Mouse (Mus musculus) forebrain, embryonic 12.5 days (tissue): ENCODE data around the gene Sorl1. TPM values are rescaled to one million over a fixed set of nuclear protein-coding genes. Genes with fewer than 3 reads are reported as not detected.

Experiments
- ATAC-seq: fragments of 200-750 bp; cut with Nextera tagmentation; 2 replicates; pipeline ENCODE4 v1.8.0; 2017; ENCODE audit warnings: moderate TSS enrichment; ENCODE audit not compliant: low FRiP score
- H3K27ac ChIP-seq: fragments of 300-500 bp; sonication (generic); 2 replicates; pipeline ENCODE4 v1.5.1; 2016; ENCODE audit warnings: mild to moderate bottlenecking
- H3K27me3 ChIP-seq: fragments of 300-500 bp; sonication (generic); 2 replicates; pipeline ENCODE4 v1.6.1; 2016; ENCODE audit warnings: mild to moderate bottlenecking
- H3K36me3 ChIP-seq: fragments of 300-500 bp; sonication (generic); replicated peaks from 2 replicates; pipeline ENCODE4 v1.6.1; 2016; ENCODE audit warnings: mild to moderate bottlenecking
- H3K4me1 ChIP-seq: fragments of 300-500 bp; sonication (generic); 2 replicates; pipeline ENCODE4 v1.6.1; 2016
- H3K4me2 ChIP-seq: fragments of 300-500 bp; sonication (generic); 2 replicates; pipeline ENCODE4 v1.6.1; 2016; ENCODE audit warnings: mild to moderate bottlenecking, moderate library complexity
- H3K4me3 ChIP-seq: fragments of 300-500 bp; sonication (generic); replicated peaks from 2 replicates; pipeline ENCODE4 v1.5.1; 2016; ENCODE audit warnings: mild to moderate bottlenecking
- H3K9ac ChIP-seq: fragments of 300-500 bp; sonication (generic); 2 replicates; pipeline ENCODE4 v1.6.1; 2016; ENCODE audit warnings: mild to moderate bottlenecking
- H3K9me3 ChIP-seq: fragments of 300-500 bp; sonication (generic); 2 replicates; pipeline ENCODE4 v1.6.1; 2016
- WGBS: fragments of 180-500 bp; shearing (Covaris S2); methylation state at CpG from one replicate; pipeline ENCODE4 v1.1.7; 2016; 5-methylcytosine and 5-hydroxymethylcytosine counted together
- polyA plus RNA-seq: library from polyadenylated mRNA; unstranded; fragments of >200 nt; fragmentation: Nextera tagmentation; extraction: Ambion mirVana; gene quantifications from 2 replicates; pipeline ENCODE4 v1.2.1, GENCODE M21; 2016

Sorl1 gene
- polyA plus RNA-seq, 1 experiment from 2014 or later = 11.1 TPM

GRCm38 (mm10) chr9:42100618-42101210, 23.4 kb downstream of the Sorl1 start:
- H3K27me3 ChIP-seq = no peaks in the 10 kb centered on the region
- peaks cover 4% of the 10 kb centered on the region; the same call in 1 of the 2 replicates for H3K4me1 ChIP-seq
- no peak overlapping the region for H3K9ac ChIP-seq
- no peaks in the 10 kb centered on the region; the same call in 1 of the 2 replicates for H3K36me3 ChIP-seq
- 79% methylated on average over 9 of the region's 9 CpGs for WGBS
- H3K4me3 ChIP-seq = no peak overlapping the region
- H3K4me2 ChIP-seq = no peak overlapping the region
- no peak for ATAC-seq
- H3K9me3 ChIP-seq = no peaks in the 10 kb centered on the region
- H3K27ac ChIP-seq = no peak overlapping the region

DNA sequence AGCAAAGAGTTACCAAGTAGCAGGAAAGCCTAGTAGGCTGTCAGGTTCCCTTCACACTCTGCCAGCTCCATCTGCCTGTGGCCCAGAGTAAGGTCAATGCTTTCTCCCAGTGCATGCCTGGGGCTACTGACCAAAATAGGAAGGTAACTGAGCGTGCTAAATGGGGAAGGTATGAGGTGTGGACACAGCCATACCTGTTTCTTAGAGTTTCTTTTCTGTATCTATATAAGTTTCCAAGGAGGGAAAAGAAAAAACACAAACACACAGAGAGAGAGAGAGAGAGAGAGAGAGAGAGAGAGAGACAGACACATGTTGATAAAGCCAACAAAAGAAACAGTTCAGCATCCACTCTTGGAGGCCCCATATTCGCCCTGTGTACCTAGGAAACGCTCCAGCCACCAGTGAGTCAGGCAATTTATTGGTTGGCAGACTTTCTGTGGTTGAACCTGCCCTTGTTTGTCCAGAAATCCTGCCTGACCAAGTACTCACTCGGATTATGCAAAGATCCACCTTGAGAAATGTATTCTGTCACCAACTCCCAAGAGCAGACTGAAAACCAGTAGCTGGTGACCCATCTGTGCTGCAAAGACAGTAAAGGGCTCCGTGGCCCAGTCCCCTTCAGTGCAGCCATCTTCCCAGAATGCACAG, 25.5 kb downstream of the Sorl1 start:
- H3K4me3 ChIP-seq = no peak overlapping the region
- H3K36me3 ChIP-seq = no peaks in the 10 kb centered on the region; the same call in 1 of the 2 replicates
- H3K27ac ChIP-seq = no peak overlapping the region
- no peaks in the 10 kb centered on the region for H3K27me3 ChIP-seq
- no peaks in the 10 kb centered on the region for H3K9me3 ChIP-seq
- no peak overlapping the region for H3K9ac ChIP-seq
- H3K4me2 ChIP-seq = no peak overlapping the region
- H3K4me1 ChIP-seq = peaks cover 4% of the 10 kb centered on the region; the same call in 1 of the 2 replicates
- 83% methylated on average over 5 of the region's 5 CpGs for WGBS
- ATAC-seq = no peak

GRCm38 (mm10) chr9:42097731-42098473, 26.2 kb downstream of the Sorl1 start:
- Histone ChIP-seq H3K4me1 (peaks cover 4% of the 10 kb centered on the region; the same call in 1 of the 2 replicates), H3K36me3 (no peaks in the 10 kb centered on the region; the same call in 1 of the 2 replicates), H3K9me3 (no peaks in the 10 kb centered on the region), H3K27ac (no peak overlapping the region), H3K4me3 (no peak overlapping the region), H3K4me2 (no peak overlapping the region), H3K9ac (no peak overlapping the region), H3K27me3 (no peaks in the 10 kb centered on the region)
- no peak for ATAC-seq
- WGBS = 93% methylated on average over 8 of the region's 8 CpGs

- Histone ChIP-seq H3K4me2 (no peak overlapping the region), H3K36me3 (no peaks in the 10 kb centered on the region; the same call in 1 of the 2 replicates), H3K27me3 (no peaks in the 10 kb centered on the region), H3K4me3 (no peak overlapping the region), H3K9ac (no peak overlapping the region), H3K4me1 (peaks cover 4% of the 10 kb centered on the region; the same call in 1 of the 2 replicates), H3K27ac (no peak overlapping the region), H3K9me3 (no peaks in the 10 kb centered on the region)
- WGBS = 91% methylated on average over 7 of the region's 7 CpGs
- ATAC-seq = no peak
Measured at GRCm38 (mm10) chr9:42097006-42097730, 26.9 kb downstream of the Sorl1 start.

DNA sequence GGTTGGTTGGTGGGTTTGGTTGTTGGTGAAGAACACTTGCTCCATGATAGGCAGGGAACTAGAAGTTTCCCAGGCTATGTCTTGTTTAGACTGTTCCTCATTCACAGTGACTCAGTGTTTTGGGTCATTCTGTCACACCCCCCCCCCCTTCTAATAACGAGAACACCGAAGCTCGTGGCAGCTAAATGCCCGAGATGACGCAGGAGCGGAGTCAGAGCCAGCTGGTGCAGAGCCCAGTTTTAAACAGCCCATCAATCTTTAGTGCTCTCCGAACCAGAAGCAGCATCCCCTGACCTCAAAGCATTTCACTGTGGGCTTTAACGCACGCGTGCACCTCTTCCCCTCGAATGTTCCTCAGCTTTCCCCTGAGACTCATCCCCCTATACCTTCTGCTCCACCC, 29.3 kb downstream of the Sorl1 start:
- H3K9me3 ChIP-seq = no peaks in the 10 kb centered on the region
- WGBS = 81% methylated on average over 11 of the region's 11 CpGs

GRCm38 (mm10) chr9:42094028-42094551, 30.0 kb downstream of the Sorl1 start:
- Histone ChIP-seq H3K36me3 (peaks cover 5% of the 10 kb centered on the region), H3K4me1 (no peaks in the 10 kb centered on the region), H3K9ac (no peak overlapping the region), H3K9me3 (no peaks in the 10 kb centered on the region), H3K27ac (no peak overlapping the region), H3K4me3 (no peak overlapping the region), H3K4me2 (no peak overlapping the region), H3K27me3 (no peaks in the 10 kb centered on the region)
- ATAC-seq = no peak
- WGBS = 85% methylated on average over 7 of the region's 7 CpGs

More for the DNA sequence above, 29.3 kb downstream of the Sorl1 start:
- Histone ChIP-seq H3K4me2 (no peak overlapping the region), H3K4me1 (no peaks in the 10 kb centered on the region), H3K27me3 (no peaks in the 10 kb centered on the region), H3K27ac (no peak overlapping the region), H3K36me3 (peaks cover 5% of the 10 kb centered on the region), H3K4me3 (no peak overlapping the region), H3K9ac (no peak overlapping the region)
- no peak for ATAC-seq

GRCm38 (mm10) chr9:42092749-42093148, 31.3 kb downstream of the Sorl1 start:
- Histone ChIP-seq H3K4me1 (no peaks in the 10 kb centered on the region), H3K4me3 (no peak overlapping the region), H3K27ac (no peak overlapping the region), H3K27me3 (no peaks in the 10 kb centered on the region), H3K36me3 (peaks cover 8% of the 10 kb centered on the region), H3K9ac (no peak overlapping the region), H3K9me3 (no peaks in the 10 kb centered on the region), H3K4me2 (no peak overlapping the region)
- WGBS = 97% methylated on average over 2 of the region's 2 CpGs
- no peak for ATAC-seq

DNA sequence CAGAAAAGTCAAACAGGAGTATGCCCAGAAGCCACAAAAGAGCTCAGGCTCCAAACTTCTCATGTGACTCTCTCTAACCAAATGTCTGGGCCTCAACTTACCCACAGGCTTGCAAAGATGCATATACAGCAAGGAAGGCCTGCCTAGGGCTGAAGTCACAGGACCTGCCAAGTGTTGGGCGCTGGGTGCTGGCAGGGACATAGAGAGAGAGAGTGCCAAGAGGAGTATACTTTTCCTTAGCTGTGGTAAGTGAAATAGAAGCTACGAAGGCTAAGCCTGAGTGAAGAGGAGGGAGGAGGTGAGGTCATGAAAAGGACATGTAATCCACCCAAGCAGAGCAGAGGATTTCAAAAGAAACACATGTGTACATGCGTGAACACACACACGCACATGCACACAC, 32.5 kb downstream of the Sorl1 start:
- Histone ChIP-seq H3K4me3 (no peak overlapping the region), H3K4me2 (no peak overlapping the region), H3K9ac (no peak overlapping the region), H3K27me3 (no peaks in the 10 kb centered on the region), H3K36me3 (peaks cover 8% of the 10 kb centered on the region; the same call in 1 of the 2 replicates), H3K4me1 (no peaks in the 10 kb centered on the region), H3K27ac (no peak overlapping the region), H3K9me3 (no peaks in the 10 kb centered on the region)
- ATAC-seq = no peak
- WGBS = 96% methylated on average over 4 of the region's 4 CpGs

GRCm38 (mm10) chr9:42087921-42088320, 36.2 kb downstream of the Sorl1 start:
- no peak overlapping the region for H3K4me3 ChIP-seq
- no peak overlapping the region for H3K4me2 ChIP-seq
- H3K36me3 ChIP-seq = peaks cover 8% of the 10 kb centered on the region; the same call in 1 of the 2 replicates
- no peaks in the 10 kb centered on the region for H3K9me3 ChIP-seq
- no peak for ATAC-seq
- 86% methylated on average over 4 of the region's 4 CpGs for WGBS
- H3K9ac ChIP-seq = no peak overlapping the region
- no peaks in the 10 kb centered on the region for H3K4me1 ChIP-seq
- H3K27me3 ChIP-seq = no peaks in the 10 kb centered on the region
- no peak overlapping the region for H3K27ac ChIP-seq

DNA sequence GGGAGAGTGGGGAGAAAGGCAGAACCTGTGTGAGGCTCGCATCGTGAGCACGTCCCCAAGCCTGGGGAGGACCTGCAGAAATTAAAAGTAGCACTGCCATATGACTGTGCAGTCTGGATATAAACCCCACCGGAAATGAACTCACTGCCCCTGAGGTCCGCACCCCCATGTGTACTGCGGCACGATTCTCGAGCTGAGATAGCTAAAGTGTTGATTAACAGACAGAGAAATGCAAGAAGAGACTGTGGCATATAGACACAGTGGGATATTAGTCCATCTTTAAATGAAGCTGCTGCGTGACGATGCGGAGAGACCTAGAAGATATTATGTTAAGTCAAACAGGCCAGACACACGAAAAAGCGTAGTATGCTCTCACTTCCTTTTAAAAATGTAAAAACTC, 38.1 kb downstream of the Sorl1 start:
- no peak overlapping the region for H3K4me3 ChIP-seq
- ATAC-seq = no peak
- 97% methylated on average over 13 of the region's 13 CpGs for WGBS

GRCm38 (mm10) chr9:42083661-42084067, 40.4 kb downstream of the Sorl1 start:
- H3K9me3 ChIP-seq = no peaks in the 10 kb centered on the region
- H3K27me3 ChIP-seq = no peaks in the 10 kb centered on the region
- H3K4me1 ChIP-seq = no peaks in the 10 kb centered on the region
- H3K27ac ChIP-seq = no peak overlapping the region
- no peak overlapping the region for H3K4me3 ChIP-seq
- H3K36me3 ChIP-seq = 0 out of 2 replicates have a peak, but pooled peaks cover 3% of the 10 kb centered on the region
- no peak overlapping the region for H3K9ac ChIP-seq
- H3K4me2 ChIP-seq = no peak overlapping the region
- WGBS = 88% methylated on average over 4 of the region's 4 CpGs
- no peak for ATAC-seq

More for the DNA sequence above, 38.1 kb downstream of the Sorl1 start:
- Histone ChIP-seq H3K4me1 (no peaks in the 10 kb centered on the region), H3K36me3 (0 out of 2 replicates have a peak, but pooled peaks cover 3% of the 10 kb centered on the region), H3K9ac (no peak overlapping the region), H3K9me3 (no peaks in the 10 kb centered on the region), H3K27ac (no peak overlapping the region), H3K4me2 (no peak overlapping the region), H3K27me3 (no peaks in the 10 kb centered on the region)
